Mouse (Mus musculus) midbrain, embryonic 14.5 days (tissue): Measurements from ENCODE around the gene Olfr1098. TPM values are rescaled to one million over a fixed set of nuclear protein-coding genes. Genes with fewer than 3 reads are reported as not detected.

Experiments used
- ATAC-seq: fragments of 200-750 bp; cut with Nextera tagmentation; 2 replicates; pipeline ENCODE4 v1.8.0; 2017; ENCODE audit warnings: moderate number of reproducible peaks, moderate library complexity; ENCODE audit not compliant: low FRiP score, low TSS enrichment
- DNase-seq: peaks from one replicate; pipeline ENCODE4 v3.0.0-alpha.2; 2015
- H3K27ac ChIP-seq: fragments of 300-500 bp; sonication (generic); replicated peaks from 2 replicates; pipeline ENCODE4 v1.5.1; 2014; ENCODE audit warnings: mild to moderate bottlenecking, low read depth, low read length, moderate library complexity
- H3K27me3 ChIP-seq: fragments of 300-500 bp; sonication (generic); 2 replicates; pipeline ENCODE4 v1.6.1; 2014; ENCODE audit warnings: low read length, control low read depth, mixed read lengths; ENCODE audit not compliant: control insufficient read depth, insufficient read depth
- H3K36me3 ChIP-seq: fragments of 300-500 bp; sonication (generic); 2 replicates; pipeline ENCODE4 v1.6.1; 2014; ENCODE audit warnings: low read length, control low read depth; ENCODE audit not compliant: control insufficient read depth, insufficient read depth
- H3K4me1 ChIP-seq: fragments of 300-500 bp; sonication (generic); 2 replicates; pipeline ENCODE4 v1.6.1; 2014; ENCODE audit warnings: mild to moderate bottlenecking, antibody characterized with exemption, low read length, control low read depth; ENCODE audit not compliant: control insufficient read depth, insufficient read depth
- H3K4me2 ChIP-seq: fragments of 300-500 bp; sonication (generic); 2 replicates; pipeline ENCODE4 v1.6.1; 2014; ENCODE audit warnings: mild to moderate bottlenecking, low read length, moderate library complexity
- H3K4me3 ChIP-seq: fragments of 300-500 bp; sonication (generic); replicated peaks from 2 replicates; pipeline ENCODE4 v1.5.1; 2014; ENCODE audit warnings: low read depth, low read length
- H3K9ac ChIP-seq: fragments of 300-500 bp; sonication (generic); replicated peaks from 2 replicates; pipeline ENCODE4 v1.6.1; 2014; ENCODE audit warnings: mild to moderate bottlenecking, low read length, moderate library complexity
- H3K9me3 ChIP-seq: fragments of 300-500 bp; sonication (generic); 2 replicates; pipeline ENCODE4 v1.6.1; 2016; ENCODE audit warnings: low read length, control low read depth, mixed read lengths; ENCODE audit not compliant: control insufficient read depth
- WGBS: fragments of 180-500 bp; shearing (Covaris S2); extraction: QIAGEN DNeasy Blood & Tissue Kit; methylation state at CpG from one replicate; pipeline ENCODE4 v1.1.7; 2014; 5-methylcytosine and 5-hydroxymethylcytosine counted together
- polyA plus RNA-seq: library from polyadenylated mRNA; unstranded; fragments of >200 nt; fragmentation: Nextera tagmentation; extraction: Ambion mirVana; gene quantifications from 2 replicates; pipeline ENCODE4 v1.2.1, GENCODE M21; 2014

The Olfr1098 gene
- not detected in 2 replicates for polyA plus RNA-seq

DNA sequence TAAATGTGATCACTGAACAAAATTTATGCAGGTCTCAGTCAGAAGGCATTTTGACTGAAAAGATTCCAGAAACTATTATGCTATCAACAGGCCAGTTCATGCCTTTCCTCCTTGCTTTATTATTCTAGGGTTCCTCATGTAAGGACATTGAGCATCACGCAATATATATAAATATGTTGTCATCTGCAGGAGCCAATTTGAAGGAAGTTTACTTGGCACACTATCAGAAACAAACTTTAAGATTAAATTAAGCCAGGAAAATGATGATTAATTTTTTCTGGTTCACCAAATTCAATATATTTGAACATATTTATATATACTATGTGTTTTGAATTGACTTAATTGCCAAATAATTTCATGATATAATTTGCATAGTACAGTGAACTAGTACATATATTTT, at the start of gene Olfr1098:
Olfr1098 (minus strand) TSS at position 101 of the 400 bp plus-strand sequence.
- WGBS, result 94% methylated on average over 1 of the region's 1 CpGs
- H3K27ac ChIP-seq, result no peak within 1 kb of the TSS

DNA sequence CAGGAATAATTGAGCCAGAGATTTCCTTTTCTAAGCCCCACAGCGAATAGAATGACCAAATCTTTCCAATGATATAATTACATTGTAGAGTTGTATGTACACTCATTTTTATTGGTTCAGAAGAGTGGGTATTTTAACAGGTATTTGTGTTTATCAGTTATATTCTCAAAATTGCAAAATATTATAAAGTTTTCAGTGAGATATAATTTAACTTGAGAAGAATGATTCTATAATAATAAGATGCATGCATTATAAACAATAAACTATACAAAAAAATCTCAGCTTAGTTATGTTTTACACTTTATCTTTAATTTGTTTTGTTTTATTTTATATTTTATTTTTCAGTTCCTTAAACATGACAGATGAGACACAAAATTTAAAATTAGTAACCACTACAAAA, 36.2 kb upstream of the Olfr1098 start, which contains the start of gene Olfr1099:
Olfr1099 (minus strand) TSS at position 101 of the 400 bp plus-strand sequence.
- no peaks in the 10 kb centered on the region for H3K4me1 ChIP-seq
- ATAC-seq, result no peak

More for the DNA sequence above, at the start of gene Olfr1098:
- Histone ChIP-seq H3K4me2 (no peak within 1 kb of the TSS), H3K9ac (no peak within 1 kb of the TSS), H3K4me3 (no peak within 1 kb of the TSS), H3K27me3 (no peaks in the 10 kb centered on the region), H3K9me3 (no peaks in the 10 kb centered on the region), H3K36me3 (no peaks in the 10 kb centered on the region), H3K4me1 (no peaks in the 10 kb centered on the region)
- ATAC-seq (no peak), DNase-seq (no peak)

GRCm38 (mm10) chr2:86926557-86926956, 2.2 kb upstream of the Olfr1098 start:
- Histone ChIP-seq H3K4me3 (no peak overlapping the region), H3K27me3 (no peaks in the 10 kb centered on the region), H3K27ac (no peak overlapping the region), H3K9me3 (no peaks in the 10 kb centered on the region), H3K36me3 (no peaks in the 10 kb centered on the region), H3K9ac (no peak overlapping the region), H3K4me2 (no peak overlapping the region), H3K4me1 (no peaks in the 10 kb centered on the region)
- no peak for ATAC-seq
- DNase-seq, result no peak

More for the DNA sequence above, 36.2 kb upstream of the Olfr1098 start, which contains the start of gene Olfr1099:
- H3K9ac ChIP-seq, result no peak within 1 kb of the TSS
- no peaks in the 10 kb centered on the region for H3K36me3 ChIP-seq
- no peaks in the 10 kb centered on the region for H3K9me3 ChIP-seq
- no peak within 1 kb of the TSS for H3K27ac ChIP-seq
- H3K4me2 ChIP-seq, result no peak within 1 kb of the TSS
- WGBS, result 92% methylated on average over 1 of the region's 1 CpGs
- no peaks in the 10 kb centered on the region for H3K27me3 ChIP-seq
- no peak within 1 kb of the TSS for H3K4me3 ChIP-seq
- no peak for DNase-seq

- Histone ChIP-seq H3K27me3 (no peaks in the 10 kb centered on the region), H3K4me1 (no peaks in the 10 kb centered on the region), H3K27ac (no peak overlapping the region), H3K36me3 (no peaks in the 10 kb centered on the region), H3K9ac (no peak overlapping the region), H3K4me2 (no peak overlapping the region), H3K4me3 (no peak overlapping the region), H3K9me3 (no peaks in the 10 kb centered on the region)
- no peak for ATAC-seq
- no peak for DNase-seq
- 91% methylated on average over 2 of the region's 2 CpGs for WGBS
Observed at GRCm38 (mm10) chr2:86905647-86906046, 18.7 kb downstream of the Olfr1098 start.

GRCm38 (mm10) chr2:86892116-86892515, 32.2 kb downstream of the Olfr1098 start, which contains the start of gene Olfr1097:
Olfr1097 (minus strand) TSS chr2:86892216.
- H3K9ac ChIP-seq, result no peak within 1 kb of the TSS
- DNase-seq, result no peak
- no peak for ATAC-seq
- no peaks in the 10 kb centered on the region for H3K4me1 ChIP-seq
- H3K27me3 ChIP-seq, result no peaks in the 10 kb centered on the region
- H3K36me3 ChIP-seq, result no peaks in the 10 kb centered on the region
- 97% methylated on average over 1 of the region's 1 CpGs for WGBS
- H3K4me2 ChIP-seq, result no peak within 1 kb of the TSS
- H3K27ac ChIP-seq, result no peak within 1 kb of the TSS
- H3K4me3 ChIP-seq, result no peak within 1 kb of the TSS
- H3K9me3 ChIP-seq, result no peaks in the 10 kb centered on the region

- H3K4me3 ChIP-seq, result no peak within 1 kb of the TSS
- no peak for ATAC-seq
- no peak within 1 kb of the TSS for H3K9ac ChIP-seq
- no peaks in the 10 kb centered on the region for H3K27me3 ChIP-seq
- H3K9me3 ChIP-seq, result no peaks in the 10 kb centered on the region
- H3K4me1 ChIP-seq, result no peaks in the 10 kb centered on the region
- no peak for DNase-seq
- H3K27ac ChIP-seq, result no peak within 1 kb of the TSS
- H3K4me2 ChIP-seq, result no peak within 1 kb of the TSS
- no peaks in the 10 kb centered on the region for H3K36me3 ChIP-seq
- WGBS, result 69% methylated on average over 1 of the region's 1 CpGs
Observed at GRCm38 (mm10) chr2:86874702-86875101, 49.6 kb downstream of the Olfr1098 start, which contains the start of gene Gm13723. Gm13723 (minus strand) TSS chr2:86874802.

Other genes starting within 250 kb of the Olfr1098 start
- not detected in 2 replicates for gene Olfr1086, start 244.5 kb downstream of the Olfr1098 start, polyA plus RNA-seq
- not detected in 2 replicates for gene Olfr1087, start 226.2 kb downstream of the Olfr1098 start, polyA plus RNA-seq
- gene Olfr1089, start 190.8 kb downstream of the Olfr1098 start, polyA plus RNA-seq, result not detected in 2 replicates
- gene Olfr1090, start 165.6 kb downstream of the Olfr1098 start, polyA plus RNA-seq, result not detected in 2 replicates
- not detected in 2 replicates for gene Olfr1093, start 142.1 kb downstream of the Olfr1098 start, polyA plus RNA-seq
- not detected in 2 replicates for gene Olfr141, start 114.5 kb downstream of the Olfr1098 start, polyA plus RNA-seq
- gene Olfr1094, start 99.9 kb downstream of the Olfr1098 start, polyA plus RNA-seq, result not detected in 2 replicates
- gene Olfr1095, start 72.8 kb downstream of the Olfr1098 start, polyA plus RNA-seq, result not detected in 2 replicates
- not detected in 2 replicates for gene Gm13723, start 49.7 kb downstream of the Olfr1098 start, polyA plus RNA-seq
- not detected in 2 replicates for gene Olfr1097, start 32.3 kb downstream of the Olfr1098 start, polyA plus RNA-seq
- not detected in 2 replicates for gene Olfr1099, start 36.1 kb upstream of the Olfr1098 start, polyA plus RNA-seq
- not detected in 2 replicates for gene Olfr1100, start 55.4 kb upstream of the Olfr1098 start, polyA plus RNA-seq
- gene Olfr1101, start 66.7 kb upstream of the Olfr1098 start, polyA plus RNA-seq, result not detected in 2 replicates
- gene Olfr1102, start 73.9 kb upstream of the Olfr1098 start, polyA plus RNA-seq, result not detected in 2 replicates
- gene Olfr1104, start 102.5 kb upstream of the Olfr1098 start, polyA plus RNA-seq, result not detected in 2 replicates
- not detected in 2 replicates for gene Olfr1105, start 112.0 kb upstream of the Olfr1098 start, polyA plus RNA-seq
- not detected in 2 replicates for gene Olfr1106, start 127.7 kb upstream of the Olfr1098 start, polyA plus RNA-seq
- not detected in 2 replicates for gene Olfr1107, start 151.3 kb upstream of the Olfr1098 start, polyA plus RNA-seq
- gene Olfr1109, start 171.5 kb upstream of the Olfr1098 start, polyA plus RNA-seq, result not detected in 2 replicates
- gene Olfr259, start 190.0 kb upstream of the Olfr1098 start, polyA plus RNA-seq, result not detected in 2 replicates
- gene Olfr1110, start 215.8 kb upstream of the Olfr1098 start, polyA plus RNA-seq, result not detected in 2 replicates
- not detected in 2 replicates for gene Olfr1111, start 228.1 kb upstream of the Olfr1098 start, polyA plus RNA-seq